Mouse (Mus musculus): ENCODE results near the gene Grip2.

Gene Grip2

DNA sequence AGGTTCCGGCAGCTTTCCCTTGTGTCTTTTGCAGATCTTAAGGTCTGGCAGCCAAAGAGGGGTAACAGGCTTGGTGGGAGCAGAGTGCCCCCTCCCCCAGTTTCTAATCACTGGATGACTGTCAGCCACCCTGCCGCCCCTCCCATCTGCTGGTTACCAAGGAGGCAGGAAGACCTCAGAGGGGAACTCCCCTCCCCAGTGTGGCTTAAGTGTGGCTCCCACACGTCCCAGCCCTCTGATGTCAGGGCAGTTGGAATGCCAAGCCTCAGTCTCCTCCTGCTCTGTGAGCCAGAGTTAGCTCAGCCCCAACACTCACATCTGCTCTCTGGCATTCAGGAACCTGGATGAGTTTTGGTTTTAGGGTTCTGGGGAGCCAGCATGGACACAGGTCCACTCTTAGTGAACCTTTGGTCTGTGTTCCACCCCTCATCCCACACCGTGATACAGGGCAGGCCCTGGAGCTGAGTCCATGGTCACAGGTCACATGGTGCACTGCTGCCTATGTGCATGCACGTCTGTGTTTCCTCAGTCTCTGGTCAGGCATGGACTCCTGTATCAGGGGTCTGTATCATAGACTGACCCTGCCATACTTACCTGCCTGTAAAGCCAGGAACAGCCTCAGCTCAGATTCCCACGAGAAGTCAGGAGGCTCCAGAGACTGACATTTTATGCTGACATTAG lies 98.0 kb downstream of the Grip2 start:
- DNase-seq = no peak

DNA sequence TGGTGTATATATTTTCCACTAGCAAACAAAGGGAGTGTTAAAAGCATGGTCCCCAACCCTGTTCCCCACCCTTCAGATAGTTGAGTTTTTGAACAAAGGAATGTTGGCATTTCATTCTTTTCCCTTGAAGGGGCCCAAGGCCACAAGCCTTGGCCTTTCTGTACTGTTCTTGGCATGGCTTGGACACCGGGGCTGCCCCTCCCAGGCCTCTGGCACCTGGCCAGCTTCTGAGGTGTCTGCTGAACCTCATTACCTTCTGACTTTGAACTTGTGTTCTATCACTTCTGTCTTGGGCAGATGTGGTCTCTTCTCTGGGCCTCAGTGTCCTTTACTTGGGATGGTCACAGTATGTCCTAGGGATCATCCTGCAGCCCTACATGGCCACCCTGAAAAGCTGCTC lies 99.7 kb downstream of the Grip2 start:
- DNase-seq = no peak

DNA sequence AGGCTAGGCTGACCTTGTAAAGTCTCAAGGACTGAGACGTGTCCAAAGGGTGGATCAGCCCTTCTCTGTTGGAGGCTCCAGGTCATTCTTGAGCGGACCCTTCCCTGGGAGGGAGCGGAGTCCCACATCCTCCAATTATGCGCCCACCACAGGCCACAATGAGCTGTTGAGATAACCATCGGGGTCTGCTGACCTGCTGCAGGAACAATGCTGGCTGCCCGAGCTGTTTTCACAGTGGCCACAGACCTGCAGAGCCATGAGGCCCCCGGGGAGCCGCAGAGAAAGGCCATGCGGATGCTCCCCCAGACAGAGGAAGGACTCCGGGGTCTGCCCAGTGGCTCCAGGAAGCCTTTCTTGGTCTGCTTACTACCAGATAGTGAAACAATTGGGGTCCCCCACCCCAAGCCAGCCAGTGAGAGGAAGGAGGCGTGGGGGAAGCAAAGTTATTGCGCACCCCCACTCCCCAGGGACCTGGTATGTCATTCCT lies 105.8 kb downstream of the Grip2 start:
- DNase-seq = no peak

DNA sequence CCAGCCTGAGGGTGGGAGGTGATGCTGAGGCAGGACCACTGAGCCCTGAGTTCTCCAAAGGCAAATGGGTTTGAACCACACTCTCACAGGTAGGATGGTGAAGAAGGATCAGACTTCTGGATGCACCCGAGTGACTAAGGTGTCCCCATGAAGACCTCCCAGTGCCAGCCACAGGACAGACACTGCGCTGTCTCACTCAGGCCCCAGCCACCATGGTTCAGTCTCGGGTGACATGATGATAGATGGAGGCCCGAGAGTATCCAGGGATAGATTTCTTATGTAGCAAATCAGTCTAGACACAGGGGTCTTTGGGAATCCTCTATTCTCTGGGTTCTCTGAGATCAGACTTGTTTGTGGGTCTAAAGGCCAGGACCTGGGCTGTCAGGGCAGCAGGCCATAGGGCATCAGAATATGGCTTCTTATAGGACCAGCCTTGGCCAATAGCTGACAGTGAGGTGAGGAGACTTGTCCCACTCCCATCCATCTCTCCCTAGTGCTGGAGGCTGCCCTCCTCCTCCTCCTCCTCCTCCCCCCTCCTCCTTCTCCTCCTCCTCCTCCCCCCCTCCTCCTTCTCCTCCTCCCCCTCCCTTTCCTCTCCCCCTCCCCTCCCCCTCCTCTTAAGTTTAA lies 106.3 kb downstream of the Grip2 start:
- DNase-seq = no peak

DNA sequence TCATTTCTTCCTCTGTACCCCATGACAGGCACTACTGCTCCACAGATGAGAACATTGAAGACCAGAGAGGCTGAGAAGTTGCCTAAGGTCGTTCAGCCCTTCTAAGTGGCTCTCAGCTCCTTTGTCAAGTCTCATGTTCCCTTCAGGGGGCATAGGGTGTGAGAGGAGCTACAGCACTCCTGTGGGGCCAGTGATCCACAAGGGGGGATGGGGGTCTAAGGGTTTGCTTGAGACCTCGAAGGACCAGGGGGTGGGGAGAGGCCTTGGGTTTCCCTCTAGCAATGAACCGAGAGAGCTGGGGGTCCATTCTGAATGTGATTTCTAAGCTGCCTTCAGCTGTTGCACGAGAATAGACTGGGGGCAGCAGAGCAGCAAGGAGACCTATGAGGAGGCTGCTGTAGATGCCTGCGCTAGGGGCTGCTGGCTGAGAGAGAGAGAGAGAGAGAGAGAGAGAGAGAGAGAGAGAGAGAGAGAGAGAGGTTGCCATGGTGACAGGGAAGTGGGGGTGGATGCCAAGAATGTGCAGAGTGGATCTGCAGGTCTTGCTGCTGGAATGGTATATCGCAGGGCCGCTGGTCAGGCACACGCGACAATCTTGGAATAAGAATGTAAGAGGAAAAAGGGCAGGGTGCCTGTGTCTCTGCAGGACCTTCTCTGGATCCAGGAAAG lies 107.1 kb downstream of the Grip2 start:
- peak; percentile 66 for DNase-seq

DNA sequence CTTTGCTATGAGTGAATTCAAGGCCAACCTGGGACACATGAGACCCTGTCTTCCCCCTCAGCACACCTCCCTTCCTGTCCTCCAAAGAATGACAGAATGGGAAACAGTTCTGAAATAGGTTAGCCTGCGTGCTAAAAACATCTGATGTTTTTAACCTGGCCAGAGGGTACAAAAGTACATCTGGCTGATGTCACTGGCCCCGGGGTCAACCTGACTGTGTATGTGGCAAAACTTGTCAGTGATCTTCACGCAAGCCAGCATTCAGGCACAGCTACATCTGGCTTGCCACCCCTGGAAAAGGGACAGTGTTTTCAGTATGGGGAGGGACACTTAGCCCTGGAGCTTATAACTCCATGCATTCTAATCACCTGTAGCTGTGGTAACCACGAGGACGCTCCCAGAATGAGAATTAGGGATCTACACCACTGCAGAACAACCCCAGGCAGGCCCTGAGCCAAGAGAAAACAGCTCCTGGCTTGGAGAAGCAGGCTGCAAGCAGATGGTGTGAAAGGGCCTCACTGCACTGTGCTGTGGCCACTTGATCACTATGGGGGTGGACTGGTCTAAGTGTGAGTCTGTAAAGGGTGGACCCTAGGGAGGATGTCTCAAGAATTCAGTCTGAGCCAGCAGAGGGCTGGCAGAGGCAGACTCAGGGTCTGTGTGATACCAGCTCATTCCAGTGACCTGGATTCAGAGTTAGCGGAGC lies 107.9 kb downstream of the Grip2 start:
- DNase-seq = peak; percentile 71

DNA sequence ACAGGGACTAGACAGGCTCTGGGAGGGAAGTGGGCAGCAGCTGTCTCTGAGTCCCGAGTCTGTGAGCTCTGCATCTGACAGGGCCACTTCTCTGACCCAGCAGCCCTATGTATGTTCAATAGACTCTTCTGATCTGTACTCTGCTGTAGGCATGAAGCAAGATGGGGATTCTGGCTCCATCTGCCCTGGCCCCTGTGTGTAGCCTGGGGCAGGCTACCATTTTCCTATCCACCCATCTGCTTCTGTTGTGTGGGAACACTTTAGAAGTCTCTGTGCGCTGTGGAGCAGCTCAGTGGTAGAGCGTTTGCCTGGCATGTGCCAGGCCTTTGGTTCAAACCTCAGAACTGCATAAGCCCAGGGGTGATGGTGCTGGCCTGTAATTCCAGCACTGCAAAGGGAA lies 108.4 kb downstream of the Grip2 start:
- DNase-seq = no peak

DNA sequence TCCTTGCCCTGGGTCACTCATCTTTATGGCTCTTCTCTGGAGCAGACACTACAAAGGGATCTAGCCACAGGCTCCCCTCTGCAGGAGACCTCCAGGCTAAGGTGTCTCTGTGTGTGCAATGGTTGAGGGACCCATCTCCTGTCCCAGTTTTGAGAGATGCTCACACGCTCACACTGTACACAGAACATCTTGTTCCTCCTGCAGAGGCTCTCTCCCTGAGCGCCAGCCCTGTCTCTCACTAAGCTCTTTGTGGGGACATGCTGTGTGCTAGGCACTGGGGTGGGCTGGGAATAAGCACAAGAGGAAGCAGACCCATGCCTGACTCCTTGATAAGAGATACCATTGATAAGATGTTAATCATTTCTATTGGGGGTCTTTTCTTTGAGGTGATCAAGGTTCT lies 109.0 kb downstream of the Grip2 start:
- no peak for DNase-seq

DNA sequence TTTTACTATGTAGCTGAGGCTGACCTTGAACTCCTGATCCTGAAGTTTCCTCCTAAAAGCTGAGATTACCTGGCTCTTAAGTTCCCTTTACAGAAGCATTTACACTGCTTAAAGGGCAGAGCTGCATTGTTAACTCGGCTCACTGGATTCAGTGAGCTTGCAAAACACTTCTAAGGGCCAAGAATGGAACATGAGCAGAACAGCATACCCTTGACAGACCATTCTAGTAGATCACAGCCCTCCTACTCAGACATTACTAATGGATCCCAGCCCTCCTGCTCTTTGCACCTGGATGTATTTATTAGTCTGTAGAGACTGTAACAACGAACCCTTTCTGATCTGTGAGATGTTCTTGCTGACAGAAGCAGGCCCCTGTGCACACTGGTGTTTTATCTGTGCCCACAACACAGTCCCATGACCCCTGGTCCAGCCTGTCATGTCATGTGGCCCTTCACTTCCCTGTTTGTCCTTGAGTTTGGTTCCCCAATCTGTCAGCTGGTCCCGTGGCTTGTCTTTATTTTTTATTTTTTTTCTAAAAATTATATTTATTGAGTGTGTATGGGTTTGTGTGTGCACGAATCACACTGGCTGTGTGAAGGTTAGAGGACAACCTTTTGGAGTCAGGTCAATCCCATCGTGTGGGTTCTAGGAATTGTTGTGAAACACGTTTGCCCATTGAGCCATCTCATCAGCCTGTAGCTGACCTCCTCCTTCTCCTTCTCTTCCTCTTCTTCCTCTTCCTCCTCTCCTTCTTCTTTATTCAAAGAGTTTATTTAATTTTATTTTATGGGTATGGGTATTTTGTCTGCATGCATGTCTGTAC lies 110.9 kb downstream of the Grip2 start:
- DNase-seq = no peak

DNA sequence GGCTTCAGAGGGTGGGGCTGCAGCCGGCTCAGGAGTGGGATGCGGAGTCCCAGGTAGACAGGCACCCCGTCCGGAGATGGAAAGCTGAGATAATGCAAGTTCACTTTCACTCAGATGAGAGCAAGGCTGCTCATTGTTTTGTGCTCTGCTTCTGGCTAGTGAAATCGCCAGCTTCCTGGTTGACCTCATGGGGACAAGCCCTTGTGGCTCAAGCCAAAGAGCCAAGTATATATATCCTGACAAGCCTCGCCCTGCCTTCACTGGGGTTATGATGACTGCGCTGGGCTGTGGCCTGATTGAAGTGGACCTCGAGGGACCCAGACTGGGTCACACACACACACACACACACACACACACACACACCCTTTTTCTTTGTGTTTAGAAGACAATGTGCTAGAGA lies 112.0 kb downstream of the Grip2 start:
- DNase-seq = no peak

DNA sequence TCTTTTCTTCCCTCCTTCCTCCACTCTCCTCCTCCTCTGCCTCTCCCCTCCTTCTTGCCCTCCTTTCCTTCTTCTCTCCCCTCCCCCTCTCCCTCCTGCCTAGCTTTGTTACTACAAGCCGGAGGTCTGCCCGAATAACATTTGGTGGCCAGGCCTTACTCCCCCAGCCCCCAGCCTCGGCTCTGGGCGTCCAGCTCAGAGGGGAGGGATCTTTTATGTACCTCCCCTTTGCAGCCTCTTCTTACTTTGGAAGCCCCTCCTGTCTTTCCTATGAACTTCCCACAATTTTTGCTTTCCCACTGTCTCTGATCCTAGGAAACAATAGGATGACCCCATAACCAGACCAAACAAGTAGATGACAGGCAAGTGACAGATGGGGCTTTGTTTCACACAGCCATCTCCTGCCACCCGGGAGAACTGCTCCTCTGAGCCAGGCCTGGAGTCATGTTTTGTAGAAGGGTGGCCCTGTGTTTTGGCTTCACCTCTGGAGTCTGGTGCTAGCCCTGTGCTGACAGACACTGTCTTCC lies 113.6 kb downstream of the Grip2 start:
- no peak for DNase-seq

DNA sequence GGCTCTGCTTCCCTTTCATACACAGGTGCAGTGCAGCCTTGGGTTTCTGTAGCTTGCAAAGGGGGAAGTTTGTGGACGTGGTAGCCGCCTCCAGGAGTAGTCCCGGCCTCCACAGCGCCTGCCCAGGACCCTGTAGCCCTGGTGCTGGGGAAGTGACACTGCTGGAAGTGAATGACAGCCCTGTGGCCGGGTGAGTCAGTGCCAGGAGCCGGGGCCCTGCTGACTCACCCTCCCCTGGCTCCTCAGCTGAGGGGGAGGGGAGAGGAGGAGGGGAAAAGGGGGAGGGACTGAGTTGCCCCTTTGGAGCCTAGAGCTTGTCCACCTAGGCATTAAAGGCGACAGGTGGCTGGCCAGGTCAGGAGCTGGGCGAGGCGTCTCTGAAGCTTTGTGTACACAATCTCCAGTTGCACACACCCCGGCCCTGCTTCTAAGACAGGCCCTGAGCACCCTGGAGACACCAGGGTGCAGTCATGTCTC lies 114.2 kb downstream of the Grip2 start:
- peak; percentile 43 for DNase-seq

DNA sequence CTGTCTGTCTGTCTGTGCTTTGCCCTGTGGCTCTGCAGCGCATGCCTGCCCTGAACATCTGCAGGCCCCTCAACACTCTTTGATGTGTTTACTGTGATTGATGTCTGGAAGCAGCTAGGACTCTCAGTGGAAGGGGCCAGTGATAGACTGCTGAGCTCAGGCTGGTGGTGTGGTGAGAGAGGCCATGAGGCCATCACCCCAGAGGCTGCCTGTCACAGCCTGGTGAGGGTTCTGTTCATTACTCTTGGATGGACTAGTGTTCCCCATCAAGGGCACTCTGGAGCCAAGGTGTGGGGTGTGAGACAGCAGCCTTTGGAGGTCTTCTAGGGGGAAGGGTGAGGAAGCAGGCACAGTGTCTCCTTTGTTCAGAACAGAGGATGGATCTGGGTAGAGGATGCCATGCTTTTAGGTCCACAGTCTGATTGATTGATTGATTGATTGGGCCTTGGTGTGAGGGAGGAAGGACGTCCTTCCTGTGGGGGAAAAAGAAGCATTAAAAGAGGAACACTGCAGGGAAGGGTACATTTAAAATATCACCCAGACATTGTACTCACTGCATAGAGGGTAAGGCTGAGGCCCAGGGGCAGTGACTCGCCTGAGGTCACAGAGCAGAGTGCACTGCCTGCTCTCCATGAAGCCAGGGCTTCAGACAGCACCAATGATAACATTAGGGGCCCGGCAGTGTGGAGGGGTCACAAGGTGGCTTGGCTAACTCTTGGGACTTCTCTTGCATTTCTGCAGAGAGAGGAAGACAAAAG lies 114.8 kb downstream of the Grip2 start:
- no peak for DNase-seq
